Mouse (Mus musculus): ENCODE data around the gene Tmem184b. TPM values are rescaled to one million over a fixed set of nuclear protein-coding genes. Genes with fewer than 3 reads are reported as not detected.

The Tmem184b gene
- polyA plus RNA-seq, 1 experiment from 2014 or later = 8.7 TPM

DNA sequence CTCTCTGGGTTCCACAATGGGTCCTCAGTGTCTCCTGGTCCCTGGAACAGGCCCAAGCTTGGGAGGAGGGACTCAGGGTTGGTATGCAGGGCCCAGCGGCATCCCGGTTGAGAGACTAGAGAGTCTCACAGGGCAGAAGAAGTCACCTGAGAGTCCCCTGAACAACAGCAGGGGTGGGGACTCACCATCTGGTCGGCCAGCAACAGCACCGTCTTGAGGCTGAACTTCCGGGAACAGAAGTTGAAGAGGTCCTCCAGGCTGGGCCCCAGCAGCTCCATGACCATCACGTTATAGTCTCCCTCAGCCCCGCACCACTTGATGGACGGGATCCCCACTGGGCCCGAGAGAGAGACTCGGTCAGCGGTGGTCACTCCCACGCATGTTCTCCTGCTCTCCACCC lies 26.2 kb upstream of the Tmem184b start:
- Histone ChIP-seq H3K36me3 (peaks cover 36% of the 10 kb centered on the region), H3K4me2 (no peak overlapping the region)
- 79% methylated on average over 12 of the region's 12 CpGs for WGBS (ENCODE audit: insufficient replicate concordance)

GRCm38 (mm10) chr15:79428616-79429015 lies 25.2 kb upstream of the Tmem184b start:
- H3K4me3 ChIP-seq (replicated peaks) = no peak overlapping the region
- H3K4me1 ChIP-seq (replicated peaks) = peaks cover 27% of the 10 kb centered on the region
- H3K9ac ChIP-seq = no peak overlapping the region
- no peak overlapping the region for H3K27ac ChIP-seq
- DNase-seq = no peak
- H3K27me3 ChIP-seq = no peaks in the 10 kb centered on the region
- whole genome bisulfite sequencing (ENCODE audit: insufficient replicate concordance) = 61% methylated on average over 4 of the region's 4 CpGs
- ATAC-seq (ENCODE audit: low read depth) = no peak
- peaks cover 44% of the 10 kb centered on the region for H3K36me3 ChIP-seq
- no peak overlapping the region for H3K4me2 ChIP-seq
- no peaks in the 10 kb centered on the region for H3K9me3 ChIP-seq (replicated peaks)

More for the DNA sequence above, 26.2 kb upstream of the Tmem184b start:
- DNase-seq (no peak), ATAC-seq (ENCODE audit: low read depth) (no peak)
- Histone ChIP-seq H3K9ac (no peak overlapping the region), H3K4me1 (replicated peaks) (peaks cover 28% of the 10 kb centered on the region), H3K9me3 (replicated peaks) (no peaks in the 10 kb centered on the region), H3K27me3 (no peaks in the 10 kb centered on the region), H3K4me3 (replicated peaks) (no peak overlapping the region), H3K27ac (no peak overlapping the region)

DNA sequence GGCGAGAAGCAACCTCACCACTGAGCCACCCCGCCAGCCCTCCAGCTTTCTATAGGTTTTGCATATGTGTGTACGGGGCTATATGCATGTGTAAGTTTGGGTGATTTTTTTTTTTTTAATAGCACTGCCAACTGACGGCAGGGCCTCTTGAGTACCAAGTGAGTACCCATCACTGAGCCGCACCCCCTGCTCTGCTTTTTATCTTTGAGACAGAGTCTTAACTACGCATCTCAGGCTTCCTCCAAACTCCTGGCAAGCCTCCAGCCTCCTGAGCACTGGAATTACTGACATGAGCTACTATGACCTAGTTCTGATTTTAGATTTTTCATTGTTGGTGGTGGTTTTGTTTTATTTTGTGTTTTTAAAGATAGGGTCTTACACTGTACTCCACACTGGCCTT lies 24.1 kb upstream of the Tmem184b start:
- no peak for ATAC-seq (ENCODE audit: low read depth)
- Histone ChIP-seq H3K4me1 (replicated peaks) (peaks cover 18% of the 10 kb centered on the region), H3K36me3 (peaks cover 53% of the 10 kb centered on the region), H3K27ac (no peak overlapping the region), H3K9ac (no peak overlapping the region), H3K4me3 (replicated peaks) (no peak overlapping the region), H3K27me3 (no peaks in the 10 kb centered on the region), H3K4me2 (no peak overlapping the region), H3K9me3 (replicated peaks) (no peaks in the 10 kb centered on the region)
- no peak for DNase-seq
- 55% methylated on average over 6 of the region's 6 CpGs for WGBS (ENCODE audit: insufficient replicate concordance)

DNA sequence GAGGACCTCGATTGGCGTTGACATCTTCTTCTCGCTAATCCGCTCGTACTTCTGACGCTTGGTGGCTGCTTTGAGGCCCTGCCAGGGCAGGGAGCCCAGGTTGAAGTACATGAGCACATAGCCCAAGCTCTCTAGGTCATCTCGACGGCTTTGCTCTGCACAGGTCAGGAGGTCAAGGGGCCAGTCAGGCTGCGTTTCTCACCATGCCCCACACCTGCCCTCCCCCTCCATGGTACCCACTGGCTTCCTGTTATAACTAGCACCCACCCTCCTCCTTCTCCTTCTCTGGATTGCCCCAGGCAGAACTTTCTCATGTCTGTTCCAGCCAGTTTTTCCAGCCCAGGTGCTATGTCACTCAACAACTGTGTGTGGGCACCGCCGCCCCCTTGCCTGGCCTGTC lies 22.1 kb upstream of the Tmem184b start:
- Histone ChIP-seq H3K9ac (no peak overlapping the region), H3K4me1 (replicated peaks) (0 out of 2 replicates have a peak, but pooled peaks cover 2% of the 10 kb centered on the region), H3K27me3 (no peaks in the 10 kb centered on the region), H3K4me3 (replicated peaks) (no peak overlapping the region), H3K4me2 (no peak overlapping the region), H3K9me3 (replicated peaks) (no peaks in the 10 kb centered on the region), H3K36me3 (peaks cover 66% of the 10 kb centered on the region), H3K27ac (no peak overlapping the region)
- ATAC-seq (ENCODE audit: low read depth) (no peak), DNase-seq (no peak)
- 85% methylated on average over 11 of the region's 11 CpGs for WGBS (ENCODE audit: insufficient replicate concordance)

DNA sequence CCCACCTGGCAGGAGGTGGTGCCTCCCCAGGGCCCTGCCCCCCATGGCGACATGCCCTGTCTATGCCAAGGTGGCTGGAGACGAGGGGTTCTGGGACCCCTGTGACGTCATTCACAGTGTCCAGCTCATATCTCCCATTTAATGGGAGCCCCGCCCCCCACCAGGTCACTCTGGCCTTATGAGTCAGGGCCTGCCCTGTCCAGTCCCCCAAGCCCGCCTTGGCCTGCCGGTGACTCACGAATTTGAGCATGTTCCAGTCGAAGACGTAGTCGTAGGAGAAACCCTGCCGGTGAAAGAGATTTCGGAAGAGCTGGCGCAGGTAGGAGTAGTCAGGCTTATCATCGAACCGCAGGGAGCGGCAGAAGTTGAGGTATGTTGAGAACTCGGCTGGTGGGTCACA lies 21.2 kb upstream of the Tmem184b start:
- no peak overlapping the region for H3K4me3 ChIP-seq (replicated peaks)
- no peak for DNase-seq
- no peaks in the 10 kb centered on the region for H3K27me3 ChIP-seq
- no peaks in the 10 kb centered on the region for H3K9me3 ChIP-seq (replicated peaks)
- no peak overlapping the region for H3K9ac ChIP-seq
- ATAC-seq (ENCODE audit: low read depth) = no peak
- no peak overlapping the region for H3K27ac ChIP-seq
- H3K4me2 ChIP-seq = no peak overlapping the region
- 80% methylated on average over 17 of the region's 17 CpGs for WGBS (ENCODE audit: insufficient replicate concordance)
- H3K4me1 ChIP-seq (replicated peaks) = no peaks in the 10 kb centered on the region
- peaks cover 71% of the 10 kb centered on the region for H3K36me3 ChIP-seq

- Histone ChIP-seq H3K9ac (no peak overlapping the region), H3K36me3 (peaks cover 66% of the 10 kb centered on the region), H3K27me3 (no peaks in the 10 kb centered on the region), H3K4me2 (no peak overlapping the region), H3K4me1 (replicated peaks) (no peaks in the 10 kb centered on the region), H3K27ac (no peak overlapping the region), H3K4me3 (replicated peaks) (no peak overlapping the region), H3K9me3 (replicated peaks) (no peaks in the 10 kb centered on the region)
- ATAC-seq (ENCODE audit: low read depth) = no peak
- DNase-seq = no peak
- 75% methylated on average over 6 of the region's 6 CpGs for WGBS (ENCODE audit: insufficient replicate concordance)
Measured at GRCm38 (mm10) chr15:79422715-79423243, 19.4 kb upstream of the Tmem184b start.

DNA sequence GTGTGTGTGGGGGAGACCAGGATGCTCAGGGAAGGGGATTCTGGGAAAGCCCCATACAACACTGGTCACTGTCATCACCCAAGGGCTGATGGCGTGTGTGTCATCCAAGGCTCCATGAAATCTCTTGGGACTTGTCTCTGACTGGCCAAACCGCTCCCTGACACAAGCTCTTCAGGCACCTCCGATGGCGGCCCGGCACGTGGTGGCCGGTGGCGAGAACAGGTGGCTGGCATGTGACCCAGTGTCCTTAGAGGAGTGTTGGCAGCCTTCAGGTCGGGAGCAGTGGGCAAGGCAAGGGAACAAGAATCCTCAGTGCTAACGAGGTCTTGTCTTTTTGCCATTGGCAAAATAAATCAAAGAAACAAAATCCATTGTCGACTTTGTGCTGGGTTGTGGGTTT lies 15.3 kb upstream of the Tmem184b start:
- H3K27me3 ChIP-seq = no peaks in the 10 kb centered on the region
- DNase-seq = no peak
- H3K36me3 ChIP-seq = peaks cover 33% of the 10 kb centered on the region
- no peak for ATAC-seq (ENCODE audit: low read depth)
- H3K4me3 ChIP-seq (replicated peaks) = no peak overlapping the region
- WGBS (ENCODE audit: insufficient replicate concordance) = 77% methylated on average over 11 of the region's 11 CpGs
- H3K9me3 ChIP-seq (replicated peaks) = no peaks in the 10 kb centered on the region
- no peak overlapping the region for H3K27ac ChIP-seq
- no peak overlapping the region for H3K4me2 ChIP-seq
- peaks cover 25% of the 10 kb centered on the region; the same call in 1 of the 2 replicates for H3K4me1 ChIP-seq (replicated peaks)
- H3K9ac ChIP-seq = no peak overlapping the region

- H3K27ac ChIP-seq = no peak overlapping the region
- no peak overlapping the region for H3K4me3 ChIP-seq (replicated peaks)
- H3K4me1 ChIP-seq (replicated peaks) = peaks cover 28% of the 10 kb centered on the region; the same call in 1 of the 2 replicates
- no peaks in the 10 kb centered on the region for H3K27me3 ChIP-seq
- DNase-seq (no peak), ATAC-seq (ENCODE audit: low read depth) (no peak)
- H3K36me3 ChIP-seq = peaks cover 29% of the 10 kb centered on the region
- 68% methylated on average over 3 of the region's 3 CpGs for WGBS (ENCODE audit: insufficient replicate concordance)
- H3K9me3 ChIP-seq (replicated peaks) = no peaks in the 10 kb centered on the region
- no peak overlapping the region for H3K9ac ChIP-seq
- H3K4me2 ChIP-seq = no peak overlapping the region
Measured at GRCm38 (mm10) chr15:79418265-79418664, 14.9 kb upstream of the Tmem184b start.

GRCm38 (mm10) chr15:79417379-79417778 lies 14.0 kb upstream of the Tmem184b start:
- Histone ChIP-seq H3K27ac (no peak overlapping the region), H3K9me3 (replicated peaks) (no peaks in the 10 kb centered on the region), H3K4me3 (replicated peaks) (no peak overlapping the region), H3K4me2 (no peak overlapping the region), H3K27me3 (no peaks in the 10 kb centered on the region), H3K4me1 (replicated peaks) (peaks cover 28% of the 10 kb centered on the region; the same call in 1 of the 2 replicates), H3K36me3 (peaks cover 22% of the 10 kb centered on the region), H3K9ac (no peak overlapping the region)
- WGBS (ENCODE audit: insufficient replicate concordance) = 85% methylated on average over 3 of the region's 3 CpGs
- peak; percentile 42; the same call in 1 of the 2 replicates for ATAC-seq (ENCODE audit: low read depth)
- DNase-seq = no peak

DNA sequence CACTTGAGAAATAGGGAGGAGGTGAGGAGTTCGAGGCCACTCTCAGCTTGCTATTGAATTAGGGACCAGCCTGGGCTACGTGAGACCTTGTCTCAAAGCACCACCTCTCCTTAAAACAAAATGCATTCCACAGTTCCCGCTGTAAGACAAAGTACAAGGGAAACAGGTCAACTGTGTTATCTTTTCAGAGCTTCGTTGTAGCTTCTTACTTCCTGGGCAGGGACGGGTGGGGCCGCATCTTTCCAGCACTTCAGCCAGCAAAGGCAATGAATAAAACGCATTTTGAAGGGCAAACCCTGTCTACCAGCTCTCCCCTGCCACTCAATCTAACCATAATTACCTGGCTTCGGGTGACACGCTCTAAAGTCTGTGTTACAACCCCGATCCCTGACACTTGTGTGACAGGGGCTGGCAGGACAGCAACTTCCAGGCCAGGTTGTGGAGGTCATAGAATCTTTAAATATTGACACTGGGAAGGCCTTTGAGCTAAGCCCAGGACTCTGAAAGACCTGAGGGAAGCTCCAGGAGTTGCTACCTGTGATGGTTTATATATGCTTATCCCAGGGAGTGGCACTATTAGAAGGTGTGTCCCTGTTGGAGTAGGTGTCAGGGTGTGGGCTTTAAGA lies 13.2 kb upstream of the Tmem184b start:
- DNase-seq (no peak), ATAC-seq (ENCODE audit: low read depth) (no peak)
- H3K4me2 ChIP-seq = no peak overlapping the region
- no peaks in the 10 kb centered on the region for H3K9me3 ChIP-seq (replicated peaks)
- no peak overlapping the region for H3K4me3 ChIP-seq (replicated peaks)
- peaks cover 15% of the 10 kb centered on the region for H3K36me3 ChIP-seq
- H3K27ac ChIP-seq = no peak overlapping the region
- no peaks in the 10 kb centered on the region for H3K27me3 ChIP-seq
- peaks cover 28% of the 10 kb centered on the region; the same call in 1 of the 2 replicates for H3K4me1 ChIP-seq (replicated peaks)
- H3K9ac ChIP-seq = no peak overlapping the region
- 40% methylated on average over 10 of the region's 10 CpGs for WGBS (ENCODE audit: insufficient replicate concordance)

DNA sequence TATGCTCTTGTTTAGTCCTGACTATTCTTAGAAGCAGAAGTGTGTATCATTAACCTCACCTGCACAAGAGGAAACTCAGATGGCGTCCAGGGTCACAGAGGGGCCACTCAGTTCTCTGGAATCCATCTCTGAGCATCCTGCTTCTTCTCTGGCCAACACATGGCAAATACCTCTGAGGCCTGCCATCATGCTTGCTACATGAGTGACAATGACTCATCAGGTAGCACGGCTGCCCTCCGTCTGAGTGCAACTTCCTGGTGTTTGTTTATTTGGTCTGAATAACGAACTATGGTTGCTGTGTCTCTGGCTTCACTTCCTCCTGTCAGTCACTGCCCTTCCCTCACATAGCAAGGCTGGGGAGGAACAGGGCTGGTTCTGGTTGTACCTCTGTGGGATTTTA lies 11.1 kb upstream of the Tmem184b start:
- no peaks in the 10 kb centered on the region for H3K27me3 ChIP-seq
- no peak overlapping the region for H3K4me3 ChIP-seq (replicated peaks)
- 24% methylated on average over 4 of the region's 4 CpGs for WGBS (ENCODE audit: insufficient replicate concordance)
- ATAC-seq (ENCODE audit: low read depth) = no peak
- no peak for DNase-seq
- no peak overlapping the region for H3K4me2 ChIP-seq
- H3K4me1 ChIP-seq (replicated peaks) = peaks cover 28% of the 10 kb centered on the region; the same call in 1 of the 2 replicates
- no peaks in the 10 kb centered on the region for H3K9me3 ChIP-seq (replicated peaks)
- H3K9ac ChIP-seq = no peak overlapping the region
- peaks cover 5% of the 10 kb centered on the region for H3K36me3 ChIP-seq
- H3K27ac ChIP-seq = no peak overlapping the region

GRCm38 (mm10) chr15:79413802-79414201 lies 10.4 kb upstream of the Tmem184b start:
- H3K36me3 ChIP-seq = no peaks in the 10 kb centered on the region
- H3K27me3 ChIP-seq = no peaks in the 10 kb centered on the region
- 44% methylated on average over 8 of the region's 8 CpGs for WGBS (ENCODE audit: insufficient replicate concordance)
- no peak overlapping the region for H3K9ac ChIP-seq
- no peaks in the 10 kb centered on the region for H3K9me3 ChIP-seq (replicated peaks)
- H3K4me2 ChIP-seq = no peak overlapping the region
- DNase-seq (no peak), ATAC-seq (ENCODE audit: low read depth) (no peak)
- no peak overlapping the region for H3K27ac ChIP-seq
- no peak overlapping the region for H3K4me3 ChIP-seq (replicated peaks)
- H3K4me1 ChIP-seq (replicated peaks) = peaks cover 28% of the 10 kb centered on the region
